18 mouse cellular contexts compared by ENCODE assay signal in the genomic region with DNA sequence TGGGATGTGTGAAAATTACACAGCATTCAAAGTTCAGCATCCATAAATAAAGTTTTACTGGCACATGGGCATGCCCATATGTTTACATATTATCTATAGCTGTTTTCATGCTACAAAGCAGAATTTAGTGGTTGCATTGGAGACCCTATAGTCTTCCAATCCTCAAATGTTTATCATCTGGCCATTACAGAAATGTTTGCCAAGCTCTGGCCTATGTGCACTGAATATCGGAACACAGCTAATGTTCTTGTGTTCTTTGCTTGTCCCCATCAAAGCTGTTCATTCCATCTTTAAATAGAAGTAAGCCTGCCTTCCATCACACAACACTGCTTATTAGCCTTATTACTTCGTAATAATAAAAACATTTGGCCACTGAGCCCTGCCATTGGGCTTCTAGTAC. TPM values are rescaled to one million over a fixed set of nuclear protein-coding genes. Genes with fewer than 3 reads are reported as not detected.
"Had no signal": no experiment of that assay in that cellular context is flagged by ENCODE, and none has a peak within 500 bp of the region (broad histone marks: within the 10 kb centered on the region; RNA-seq: fewer than 3 reads in every experiment).

No protein-coding gene starts in this region.

- H3K4me1 ChIP-seq: neural tube, embryonic 13.5 days; neural tube, embryonic 15.5 days; stomach, embryonic 15.5 days had no signal

- DNase-seq: retina, postnatal 1 day; right cerebral cortex, adult 18-20 months; right cerebral cortex, postnatal 14 days; right cerebral cortex, postnatal 25 days; right cerebral cortex, postnatal 4 days; spleen, adult 18-20 months; thymus, adult 18-20 months; thymus, adult 2 months; thymus, postnatal 14 days; thymus, postnatal 25 days; thymus, postnatal 36 days; thymus, postnatal 4 days had no signal

- H3K36me3 ChIP-seq: neural tube, embryonic 13.5 days; neural tube, embryonic 15.5 days; stomach, embryonic 15.5 days had no signal

- H3K27ac ChIP-seq: neural tube, embryonic 13.5 days; neural tube, embryonic 15.5 days; stomach, embryonic 15.5 days; stomach, postnatal 0 days had no signal

- H3K9ac ChIP-seq: neural tube, embryonic 13.5 days; neural tube, embryonic 15.5 days; stomach, embryonic 15.5 days had no signal

- H3K9me3 ChIP-seq: neural tube, embryonic 13.5 days; neural tube, embryonic 15.5 days; stomach, embryonic 15.5 days had no signal

- H3K4me3 ChIP-seq: neural tube, embryonic 13.5 days; neural tube, embryonic 15.5 days; stomach, embryonic 15.5 days had no signal

- H3K4me2 ChIP-seq: neural tube, embryonic 13.5 days; neural tube, embryonic 15.5 days; stomach, embryonic 15.5 days had no signal

RNA-seq across cellular contexts. Expression of gene Grpr, which starts 16.6 kb away (rescaled TPM):
- polyA plus RNA-seq: testis, adult 2 months; urinary bladder, adult 2 months had no signal
